26 mouse cellular contexts compared by ENCODE assay signal in genomic region chr10:8203681-8204080, GRCm38 (mm10).
DNase-seq lines count a peak whose midpoint lies in the region; ATAC-seq lines count a peak whose summit lies in the region.
"Had no signal": no experiment of that assay in that cellular context is flagged by ENCODE, and none has a peak within 500 bp of the region (broad histone marks: within the 10 kb centered on the region; RNA-seq: fewer than 3 reads in every experiment).

No protein-coding gene starts in this region.

- H3K9me3 ChIP-seq in midbrain, embryonic 13.5 days, result no peaks in the 10 kb centered on the region
- H3K9me3 ChIP-seq: embryonic facial prominence, embryonic 13.5 days; embryonic facial prominence, embryonic 15.5 days; forebrain, embryonic 13.5 days; forebrain, embryonic 15.5 days; G1E had no signal

- no peaks in the 10 kb centered on the region for H3K4me1 ChIP-seq in midbrain, embryonic 13.5 days (replicated peaks)
- H3K4me1 ChIP-seq: embryonic facial prominence, embryonic 13.5 days; embryonic facial prominence, embryonic 15.5 days; forebrain, embryonic 13.5 days; forebrain, embryonic 15.5 days had no signal

- no peak overlapping the region for H3K9ac ChIP-seq in midbrain, embryonic 13.5 days (replicated peaks)
- H3K9ac ChIP-seq: embryonic facial prominence, embryonic 13.5 days; embryonic facial prominence, embryonic 15.5 days; forebrain, embryonic 13.5 days; forebrain, embryonic 15.5 days; forebrain, postnatal 0 days had no signal

- 85% methylated on average over 4 of the region's 4 CpGs for WGBS in midbrain, embryonic 13.5 days

- H3K4me3 ChIP-seq in midbrain, embryonic 13.5 days (replicated peaks), result no peak overlapping the region
- H3K4me3 ChIP-seq: embryonic facial prominence, embryonic 13.5 days; embryonic facial prominence, embryonic 15.5 days; forebrain, embryonic 13.5 days; forebrain, embryonic 15.5 days had no signal

- no peak for ATAC-seq in midbrain, embryonic 13.5 days
- ATAC-seq: CD4-positive, CD25-positive, alpha-beta regulatory T cell, adult 4 months; forebrain, embryonic 13.5 days; forebrain, embryonic 15.5 days; forebrain, postnatal 0 days had no signal

- H3K36me3 ChIP-seq in midbrain, embryonic 13.5 days, result no peaks in the 10 kb centered on the region
- H3K36me3 ChIP-seq: embryonic facial prominence, embryonic 13.5 days; embryonic facial prominence, embryonic 15.5 days; forebrain, embryonic 15.5 days; G1E had no signal

- no peaks in the 10 kb centered on the region for H3K27me3 ChIP-seq in midbrain, embryonic 13.5 days
- H3K27me3 ChIP-seq: CH12.LX; embryonic facial prominence, embryonic 13.5 days; embryonic facial prominence, embryonic 15.5 days; forebrain, embryonic 13.5 days; forebrain, embryonic 15.5 days had no signal

- no peak overlapping the region for H3K27ac ChIP-seq in midbrain, embryonic 13.5 days
- H3K27ac ChIP-seq: embryonic facial prominence, embryonic 13.5 days; embryonic facial prominence, embryonic 15.5 days; forebrain, embryonic 13.5 days; forebrain, embryonic 15.5 days had no signal

- intact Hi-C loops in heart, postnatal 25 days (cut with DNase I), result no loop called here

- no peak overlapping the region for H3K4me2 ChIP-seq in midbrain, embryonic 13.5 days (replicated peaks)
- H3K4me2 ChIP-seq: embryonic facial prominence, embryonic 13.5 days; embryonic facial prominence, embryonic 15.5 days; forebrain, embryonic 13.5 days; forebrain, embryonic 15.5 days had no signal

- DNase-seq in heart, adult 11 months, result peak; percentile 87
- DNase-seq in heart, postnatal 25 days (ENCODE audit: low spot score), result no peak
- DNase-seq in ES-CJ7 (ENCODE audit: low read depth, low spot score) (peak; percentile 23), NIH3T3 (ENCODE audit: low read depth) (peak; percentile 20), ZHBTc4 (ENCODE audit: low read depth, low spot score) (peak; percentile 66)
- no peak for DNase-seq in testis, postnatal 10 days (ENCODE audit: low spot score)
- DNase-seq: adrenal gland, adult 2 months; adrenal gland, postnatal 10 days; adrenal gland, postnatal 25 days; B cell, adult 2 months; cerebellum, adult 11 months; cerebellum, adult 18-20 months; cerebellum, adult 8-10 months; cerebellum, adult 9-11 months; cerebellum, postnatal 14 days; cerebellum, postnatal 36 days; embryo, embryonic 11 days; forebrain, postnatal 0 days had no signal

Comparison
In these comparisons a context has a peak if more than half of its experiments do, and no peak if none do; other contexts are left out.
1. DNase-seq: peak in heart, adult 11 months (single experiment), ES-CJ7 (single experiment), NIH3T3 (single experiment) and ZHBTc4 (single experiment); none in heart, postnatal 25 days (single experiment) and testis, postnatal 10 days (single experiment).